Mouse (Mus musculus): ENCODE results near the gene Ano4. TPM values are rescaled to one million over a fixed set of nuclear protein-coding genes. Genes with fewer than 3 reads are reported as not detected.

The Ano4 gene
- total RNA-seq, 1 experiment, result 0.80 TPM

DNA sequence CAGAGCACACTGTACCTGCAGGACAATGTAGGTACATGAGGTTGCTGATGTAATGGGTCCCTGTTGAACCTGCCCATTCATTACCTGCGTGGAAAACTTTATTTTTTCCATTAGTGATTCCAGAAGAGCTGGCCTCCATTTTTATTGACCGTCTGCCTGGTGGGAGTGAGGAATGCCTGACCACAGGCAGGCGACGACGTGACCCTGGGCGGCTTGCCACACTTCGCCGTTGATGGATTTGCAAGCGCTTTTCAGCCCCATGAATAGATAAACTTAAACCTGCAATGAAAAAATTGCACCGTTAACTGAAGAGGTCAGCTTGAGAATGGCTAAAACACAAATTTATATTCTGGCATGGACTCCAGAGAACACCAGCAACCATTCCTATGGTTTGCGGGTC, 195.4 kb downstream of the Ano4 start:
- no peak overlapping the region for H3K4me3 ChIP-seq (ENCODE audit: insufficient read depth in 1 of 2, low read depth in 1 of 2, low read length in 2 of 2, poor library complexity in 1 of 2, severe bottlenecking in 1 of 2)
- no peak overlapping the region for H3K27ac ChIP-seq (ENCODE audit: insufficient read depth, low read depth, low read length, poor library complexity, severe bottlenecking)
- no peak for TF ChIP-seq ZNF384 (IDR thresholded peaks at IDR 0.05; ENCODE audit: low read depth, low read length)
- no peak for TF ChIP-seq ZC3H11A (IDR thresholded peaks at IDR 0.05; ENCODE audit: borderline replicate concordance, low read depth, low read length)
- no peak for TF ChIP-seq HCFC1 (IDR thresholded peaks at IDR 0.05; ENCODE audit: borderline replicate concordance, insufficient read depth, low read length)
- TF ChIP-seq MAFK (IDR thresholded peaks at IDR 0.05; ENCODE audit: insufficient read depth, low read depth, low read length), result no peak
- TF ChIP-seq CHD2 (IDR thresholded peaks at IDR 0.05; ENCODE audit: low read depth, low read length), result no peak
- no peak overlapping the region for H3K9ac ChIP-seq (ENCODE audit: insufficient read depth, low read depth, low read length, poor library complexity, severe bottlenecking)
- no peaks in the 10 kb centered on the region for H3K4me1 ChIP-seq (ENCODE audit: control insufficient read depth in 2 of 2, insufficient read depth in 2 of 2, low read length in 2 of 2, poor library complexity in 1 of 2)
- DNase-seq (ENCODE audit: low read depth, low spot score), result no peak
- H3K36me3 ChIP-seq (ENCODE audit: control insufficient read depth, insufficient read depth, low read length, poor library complexity, severe bottlenecking), result no peaks in the 10 kb centered on the region
- no peaks in the 10 kb centered on the region for H3K9me3 ChIP-seq (ENCODE audit: control insufficient read depth, insufficient read depth, low read depth, low read length)
- in situ Hi-C loops (cut with MboI; ENCODE audit: low sequenced_read_pairs in 2 of 2, unreplicated experiment in 2 of 2), result no loop called here

DNA sequence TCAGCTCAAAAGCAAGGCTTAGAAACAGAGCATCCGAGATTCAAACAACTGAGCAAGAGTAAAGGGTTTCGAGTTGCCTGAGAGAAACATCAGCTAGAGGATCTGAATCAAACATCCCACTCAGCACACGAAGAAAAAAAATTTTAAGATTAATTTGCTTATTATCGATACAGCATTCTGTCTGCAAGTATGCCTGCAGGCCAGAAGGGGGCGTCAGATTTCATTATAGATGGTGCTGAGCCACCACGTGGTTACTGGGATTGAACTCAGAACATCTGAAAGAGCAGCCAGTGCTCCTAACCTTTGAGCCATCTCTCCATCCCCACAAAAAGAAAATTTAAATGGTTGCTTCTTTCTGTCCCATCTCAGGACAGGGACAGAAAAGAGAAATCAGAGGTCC, 223.2 kb downstream of the Ano4 start:
- no peaks in the 10 kb centered on the region for H3K36me3 ChIP-seq (ENCODE audit: control insufficient read depth, insufficient read depth, low read length, poor library complexity, severe bottlenecking)
- DNase-seq (ENCODE audit: low read depth, low spot score), result peak; percentile 12
- TF ChIP-seq HCFC1 (IDR thresholded peaks at IDR 0.05; ENCODE audit: borderline replicate concordance, insufficient read depth, low read length) (no peak), ZC3H11A (IDR thresholded peaks at IDR 0.05; ENCODE audit: borderline replicate concordance, low read depth, low read length) (peak; percentile 4; the same call in 1 of the 2 replicates)
- no peak overlapping the region for H3K27ac ChIP-seq (ENCODE audit: insufficient read depth, low read depth, low read length, poor library complexity, severe bottlenecking)
- in situ Hi-C loops (cut with MboI; ENCODE audit: low sequenced_read_pairs in 2 of 2, unreplicated experiment in 2 of 2), result no loop called here
- H3K9ac ChIP-seq (ENCODE audit: insufficient read depth, low read depth, low read length, poor library complexity, severe bottlenecking), result no peak overlapping the region
- no peaks in the 10 kb centered on the region for H3K4me1 ChIP-seq (ENCODE audit: control insufficient read depth in 2 of 2, insufficient read depth in 2 of 2, low read length in 2 of 2, poor library complexity in 1 of 2)
- no peak overlapping the region for H3K4me3 ChIP-seq (ENCODE audit: insufficient read depth in 1 of 2, low read depth in 1 of 2, low read length in 2 of 2, poor library complexity in 1 of 2, severe bottlenecking in 1 of 2)
- H3K9me3 ChIP-seq (ENCODE audit: control insufficient read depth, insufficient read depth, low read depth, low read length), result no peaks in the 10 kb centered on the region

GRCm38 (mm10) chr10:89114381-89114780, 230.2 kb downstream of the Ano4 start:
- no peaks in the 10 kb centered on the region for H3K4me1 ChIP-seq (ENCODE audit: control insufficient read depth in 2 of 2, insufficient read depth in 2 of 2, low read length in 2 of 2, poor library complexity in 1 of 2)
- H3K36me3 ChIP-seq (ENCODE audit: control insufficient read depth, insufficient read depth, low read length, poor library complexity, severe bottlenecking), result no peaks in the 10 kb centered on the region
- in situ Hi-C loops (cut with MboI; ENCODE audit: low sequenced_read_pairs in 2 of 2, unreplicated experiment in 2 of 2), result no loop called here
- H3K4me3 ChIP-seq (ENCODE audit: insufficient read depth in 1 of 2, low read depth in 1 of 2, low read length in 2 of 2, poor library complexity in 1 of 2, severe bottlenecking in 1 of 2), result no peak overlapping the region
- no peaks in the 10 kb centered on the region for H3K9me3 ChIP-seq (ENCODE audit: control insufficient read depth, insufficient read depth, low read depth, low read length)
- no peak overlapping the region for H3K27ac ChIP-seq (ENCODE audit: insufficient read depth, low read depth, low read length, poor library complexity, severe bottlenecking)
- TF ChIP-seq ZNF384 (IDR thresholded peaks at IDR 0.05; ENCODE audit: low read depth, low read length), result no peak
- no peak for TF ChIP-seq ZC3H11A (IDR thresholded peaks at IDR 0.05; ENCODE audit: borderline replicate concordance, low read depth, low read length)
- no peak for TF ChIP-seq MAFK (IDR thresholded peaks at IDR 0.05; ENCODE audit: insufficient read depth, low read depth, low read length)
- no peak for TF ChIP-seq HCFC1 (IDR thresholded peaks at IDR 0.05; ENCODE audit: borderline replicate concordance, insufficient read depth, low read length)
- no peak for TF ChIP-seq CHD2 (IDR thresholded peaks at IDR 0.05; ENCODE audit: low read depth, low read length)
- DNase-seq (ENCODE audit: low read depth, low spot score), result no peak
- no peak overlapping the region for H3K9ac ChIP-seq (ENCODE audit: insufficient read depth, low read depth, low read length, poor library complexity, severe bottlenecking)

- Histone ChIP-seq H3K4me3 (ENCODE audit: insufficient read depth in 1 of 2, low read depth in 1 of 2, low read length in 2 of 2, poor library complexity in 1 of 2, severe bottlenecking in 1 of 2) (no peak overlapping the region), H3K27ac (ENCODE audit: insufficient read depth, low read depth, low read length, poor library complexity, severe bottlenecking) (no peak overlapping the region), H3K9me3 (ENCODE audit: control insufficient read depth, insufficient read depth, low read depth, low read length) (no peaks in the 10 kb centered on the region), H3K4me1 (ENCODE audit: control insufficient read depth in 2 of 2, insufficient read depth in 2 of 2, low read length in 2 of 2, poor library complexity in 1 of 2) (no peaks in the 10 kb centered on the region), H3K36me3 (ENCODE audit: control insufficient read depth, insufficient read depth, low read length, poor library complexity, severe bottlenecking) (no peaks in the 10 kb centered on the region), H3K9ac (ENCODE audit: insufficient read depth, low read depth, low read length, poor library complexity, severe bottlenecking) (no peak overlapping the region)
- no peak for DNase-seq (ENCODE audit: low read depth, low spot score)
- TF ChIP-seq MAFK (IDR thresholded peaks at IDR 0.05; ENCODE audit: insufficient read depth, low read depth, low read length), result no peak
- in situ Hi-C loops (cut with MboI; ENCODE audit: low sequenced_read_pairs in 2 of 2, unreplicated experiment in 2 of 2), result no loop called here
Observed at GRCm38 (mm10) chr10:89111466-89111865, 233.1 kb downstream of the Ano4 start.

GRCm38 (mm10) chr10:89110917-89111316, 233.6 kb downstream of the Ano4 start:
- Histone ChIP-seq H3K27ac (ENCODE audit: insufficient read depth, low read depth, low read length, poor library complexity, severe bottlenecking) (no peak overlapping the region), H3K4me3 (ENCODE audit: insufficient read depth in 1 of 2, low read depth in 1 of 2, low read length in 2 of 2, poor library complexity in 1 of 2, severe bottlenecking in 1 of 2) (no peak overlapping the region), H3K36me3 (ENCODE audit: control insufficient read depth, insufficient read depth, low read length, poor library complexity, severe bottlenecking) (no peaks in the 10 kb centered on the region), H3K9me3 (ENCODE audit: control insufficient read depth, insufficient read depth, low read depth, low read length) (no peaks in the 10 kb centered on the region), H3K9ac (ENCODE audit: insufficient read depth, low read depth, low read length, poor library complexity, severe bottlenecking) (no peak overlapping the region), H3K4me1 (ENCODE audit: control insufficient read depth in 2 of 2, insufficient read depth in 2 of 2, low read length in 2 of 2, poor library complexity in 1 of 2) (no peaks in the 10 kb centered on the region)
- DNase-seq (ENCODE audit: low read depth, low spot score), result no peak
- in situ Hi-C loops (cut with MboI; ENCODE audit: low sequenced_read_pairs in 2 of 2, unreplicated experiment in 2 of 2), result no loop called here
- no peak for TF ChIP-seq ZC3H11A (IDR thresholded peaks at IDR 0.05; ENCODE audit: borderline replicate concordance, low read depth, low read length)
- no peak for TF ChIP-seq MAFK (IDR thresholded peaks at IDR 0.05; ENCODE audit: insufficient read depth, low read depth, low read length)
- TF ChIP-seq CHD2 (IDR thresholded peaks at IDR 0.05; ENCODE audit: low read depth, low read length), result no peak
- TF ChIP-seq HCFC1 (IDR thresholded peaks at IDR 0.05; ENCODE audit: borderline replicate concordance, insufficient read depth, low read length), result no peak
- no peak for TF ChIP-seq ZNF384 (IDR thresholded peaks at IDR 0.05; ENCODE audit: low read depth, low read length)
